Mouse (Mus musculus) layer of hippocampus, adult 2 months (tissue): ENCODE results near the gene Ccdc155. TPM values are rescaled to one million over a fixed set of nuclear protein-coding genes. Genes with fewer than 3 reads are reported as not detected.
A peak's percentile ranks its signal among the peaks of the same experiment; 100 is the strongest.

Experiments used
- DNase-seq, 2 experiments: peaks; one replicate each; pipeline ENCODE4 v3.0.0; 2022; ENCODE audit warnings: low spot score in 2 of 2
- H3K27ac ChIP-seq: fragments of 200-600 bp; 2 replicates; pipeline ENCODE4 v1.8.1; 2022
- H3K4me3 ChIP-seq: fragments of 200-600 bp; 2 replicates; pipeline ENCODE4 v1.8.1; 2022; ENCODE audit warnings: mild to moderate bottlenecking
- CTCF ChIP-seq: fragments of 200-600 bp; conservative IDR thresholded peaks from 2 replicates; pipeline ENCODE4 v1.8.1; 2022; ENCODE audit warnings: antibody characterized with exemption, mild to moderate bottlenecking, moderate library complexity
- long read RNA-seq, 2 experiments: library from polyadenylated mRNA; stranded (forward); transcript quantifications; one replicate each; pipeline ENCODE4 v2.0.0; 2021; ENCODE audit warnings: borderline mapping rate in 2 of 2
- total RNA-seq, 2 experiments: library from RNA; stranded (reverse); gene quantifications; 2 replicates each; pipeline ENCODE4 v1.2.3; 2021

The Ccdc155 gene
- 1 to 10 TPM; 3.5 to 3.9 TPM for total RNA-seq
- long read RNA-seq, experiment 1, partial matches to known transcripts: 1 of 7 reads
- long read RNA-seq, experiment 1, other reads (novel, unspliced or antisense): 6 of 7 reads
- long read RNA-seq, experiment 2, partial matches to known transcripts: 0 of 10 reads
- long read RNA-seq, experiment 2, other reads (novel, unspliced or antisense): 10 of 10 reads

DNA sequence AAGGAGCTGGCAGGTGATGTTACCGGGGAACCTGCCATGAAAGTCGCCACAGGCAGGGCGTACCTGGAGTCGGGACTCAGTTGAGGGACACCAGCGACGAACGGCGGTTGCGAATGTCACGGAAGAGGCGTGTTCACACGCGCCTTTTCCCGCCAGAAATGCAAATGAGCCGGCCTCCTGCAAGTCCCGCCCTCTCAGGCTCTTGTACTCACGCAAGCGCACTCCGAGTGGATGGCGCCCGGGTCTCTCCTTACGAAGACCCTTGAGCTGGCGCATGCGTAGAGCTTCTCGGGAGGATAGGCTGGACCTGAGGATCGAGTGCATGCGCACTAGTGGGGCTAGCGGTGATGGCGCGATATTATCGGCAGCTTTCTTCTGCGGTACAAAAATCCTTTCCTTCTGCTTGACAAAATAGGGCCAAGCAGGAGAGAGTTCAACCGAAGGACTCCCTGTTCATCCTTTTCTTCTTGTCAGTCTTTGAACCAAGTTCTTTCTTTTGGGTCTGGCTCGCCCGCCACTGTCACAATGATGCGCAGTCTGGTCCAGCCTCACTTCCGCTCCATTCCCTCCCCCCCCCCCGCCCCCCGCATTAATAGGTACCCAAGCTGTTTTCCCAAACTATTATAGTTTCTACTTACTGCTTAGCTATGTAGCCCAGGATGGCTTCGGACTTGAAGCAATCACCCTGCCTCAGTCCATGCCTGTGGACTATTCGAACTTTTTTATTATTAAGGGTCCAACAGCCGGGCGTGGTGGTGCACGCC lies at the start of gene Ccdc155:
Gene Ccdc155, minus strand, starts transcription at position 513 of the 764 bp plus-strand sequence.
- Histone ChIP-seq H3K27ac (peak within 1 kb of the TSS; percentile 86), H3K4me3 (peak within 1 kb of the TSS; percentile 70)
- no peak; the same call in 1 of the 2 replicates for TF ChIP-seq CTCF
- peak; percentile 87 to 94 for DNase-seq

DNA sequence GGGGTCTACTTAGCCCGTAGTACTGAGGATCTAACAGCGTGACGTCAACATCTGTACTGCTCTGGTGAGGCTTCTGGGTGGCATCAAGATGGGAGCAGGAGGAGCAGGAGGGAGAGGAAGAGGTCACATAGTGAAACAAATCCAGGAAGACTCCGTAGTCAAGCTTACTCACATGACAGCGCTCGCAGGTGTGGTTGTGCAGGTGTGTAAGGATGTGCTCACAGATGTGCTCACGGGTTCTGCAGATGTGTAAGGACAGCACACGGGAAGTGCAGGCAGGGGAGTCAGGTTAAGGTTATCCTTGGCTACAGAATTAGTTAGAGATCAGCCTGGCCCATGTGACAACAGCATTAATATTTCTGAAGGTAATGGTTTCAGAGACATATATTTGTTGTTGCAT lies 49.1 kb upstream of the Ccdc155 start:
- H3K27ac ChIP-seq: no peak overlapping the region
- no peak for DNase-seq
- no peak overlapping the region for H3K4me3 ChIP-seq
- TF ChIP-seq CTCF: no peak

DNA sequence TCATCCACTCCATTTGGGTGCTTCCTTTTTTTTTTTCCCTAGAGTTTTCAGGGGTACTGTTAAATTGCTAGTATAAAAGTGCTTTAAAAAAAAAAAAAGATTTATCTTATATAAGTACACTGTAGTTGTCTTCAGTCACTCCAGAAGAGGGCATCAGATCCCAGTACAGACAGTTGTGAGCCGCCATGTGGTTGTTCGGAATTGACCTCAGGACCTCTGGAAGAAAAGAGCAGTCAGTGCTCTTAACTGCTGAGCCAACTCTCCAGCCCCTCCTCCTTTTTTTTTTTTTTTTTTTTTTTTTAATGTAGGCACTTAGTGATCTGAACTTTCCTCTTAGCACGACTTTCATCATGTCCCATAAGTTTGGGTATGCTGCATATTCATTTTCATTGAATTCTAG lies 43.0 kb upstream of the Ccdc155 start:
- Histone ChIP-seq H3K27ac (no peak overlapping the region), H3K4me3 (no peak overlapping the region)
- TF ChIP-seq CTCF: peak; percentile 32
- DNase-seq: no peak

DNA sequence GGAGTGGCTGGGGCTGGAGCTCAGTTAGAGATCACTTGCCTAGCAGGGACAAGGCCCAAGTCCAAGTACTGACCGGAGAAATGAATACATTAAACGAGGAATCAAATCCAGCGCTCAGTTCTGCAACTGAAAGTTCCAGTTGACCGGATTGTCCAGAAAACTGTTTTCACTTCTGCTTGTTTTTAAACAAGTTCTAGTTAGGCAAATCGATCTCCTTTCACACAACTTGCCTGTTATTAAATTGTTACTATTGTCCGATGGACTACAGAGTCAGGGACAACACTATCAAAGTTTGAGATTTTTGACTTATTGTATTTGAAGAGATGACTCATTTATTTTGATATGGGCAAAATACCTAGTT lies 36.7 kb upstream of the Ccdc155 start:
- no peak for TF ChIP-seq CTCF
- DNase-seq: no peak
- Histone ChIP-seq H3K4me3 (peak overlapping the region; percentile 49; the same call in 1 of the 2 replicates), H3K27ac (no peak overlapping the region)

DNA sequence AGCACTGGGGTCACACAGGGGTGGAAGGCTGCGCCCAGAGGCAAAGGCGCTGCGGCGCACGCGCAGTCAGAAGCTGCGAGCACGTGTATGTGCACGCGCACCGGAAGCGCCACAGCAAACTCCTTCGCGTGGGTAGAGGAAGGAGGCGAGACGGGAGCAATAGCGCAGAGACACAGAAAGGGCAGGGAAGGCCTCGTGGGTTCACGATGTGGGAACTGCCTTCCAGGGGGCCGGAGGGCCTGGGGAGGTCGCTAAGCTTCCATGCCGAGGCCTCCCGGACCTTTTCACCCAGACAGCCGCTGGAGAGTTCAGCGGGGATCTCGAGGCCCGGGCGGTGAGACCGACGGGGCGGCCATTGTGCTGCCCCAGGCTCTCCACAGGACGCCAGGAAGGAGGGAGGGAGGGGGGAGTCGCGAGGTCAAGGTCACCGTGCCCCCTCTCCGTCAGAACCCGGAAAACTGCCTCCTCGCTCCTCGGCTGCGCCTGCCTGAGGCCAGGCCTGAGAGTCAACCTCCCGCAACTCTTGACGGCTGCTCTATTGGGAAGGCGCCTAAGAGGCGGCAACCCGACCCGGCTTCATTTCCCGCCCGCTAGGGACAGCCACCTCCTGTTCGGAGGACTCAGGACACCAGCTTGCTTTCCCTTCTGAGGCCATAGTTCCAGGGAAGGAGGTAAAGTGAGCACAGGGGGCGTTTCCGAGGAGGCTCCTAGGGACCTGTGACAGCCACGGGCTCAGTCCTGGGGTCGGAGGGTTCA lies 36.1 kb upstream of the Ccdc155 start, which contains the start of gene Slc6a16:
Gene Slc6a16, plus strand, starts transcription at position 453 of the 756 bp plus-strand sequence.
- DNase-seq: peak; percentile 31 to 63
- H3K27ac ChIP-seq: peak within 1 kb of the TSS; percentile 77
- H3K4me3 ChIP-seq: peak within 1 kb of the TSS; percentile 49
- no peak for TF ChIP-seq CTCF

DNA sequence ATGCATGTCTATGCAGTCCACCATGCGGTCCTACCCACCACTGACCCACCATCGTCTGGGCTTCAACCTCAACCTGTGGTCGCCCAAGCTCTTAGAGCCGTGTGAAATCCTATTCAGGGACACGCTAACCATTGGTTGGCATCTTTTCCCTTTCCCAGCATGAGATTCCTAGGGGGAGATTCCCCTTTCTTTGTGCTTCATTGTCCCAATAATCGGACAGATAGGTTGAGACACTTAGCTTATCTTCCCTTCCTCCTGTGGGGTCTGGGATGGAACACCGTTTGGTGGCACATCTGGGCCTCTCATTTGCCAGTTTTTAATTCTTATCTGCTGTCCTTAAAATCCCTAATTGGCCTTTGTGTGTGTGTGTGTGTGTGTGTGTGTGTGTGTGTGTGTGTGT lies 35.4 kb upstream of the Ccdc155 start:
- no peak for DNase-seq
- no peak for TF ChIP-seq CTCF
- Histone ChIP-seq H3K27ac (no peak overlapping the region), H3K4me3 (no peak overlapping the region)

DNA sequence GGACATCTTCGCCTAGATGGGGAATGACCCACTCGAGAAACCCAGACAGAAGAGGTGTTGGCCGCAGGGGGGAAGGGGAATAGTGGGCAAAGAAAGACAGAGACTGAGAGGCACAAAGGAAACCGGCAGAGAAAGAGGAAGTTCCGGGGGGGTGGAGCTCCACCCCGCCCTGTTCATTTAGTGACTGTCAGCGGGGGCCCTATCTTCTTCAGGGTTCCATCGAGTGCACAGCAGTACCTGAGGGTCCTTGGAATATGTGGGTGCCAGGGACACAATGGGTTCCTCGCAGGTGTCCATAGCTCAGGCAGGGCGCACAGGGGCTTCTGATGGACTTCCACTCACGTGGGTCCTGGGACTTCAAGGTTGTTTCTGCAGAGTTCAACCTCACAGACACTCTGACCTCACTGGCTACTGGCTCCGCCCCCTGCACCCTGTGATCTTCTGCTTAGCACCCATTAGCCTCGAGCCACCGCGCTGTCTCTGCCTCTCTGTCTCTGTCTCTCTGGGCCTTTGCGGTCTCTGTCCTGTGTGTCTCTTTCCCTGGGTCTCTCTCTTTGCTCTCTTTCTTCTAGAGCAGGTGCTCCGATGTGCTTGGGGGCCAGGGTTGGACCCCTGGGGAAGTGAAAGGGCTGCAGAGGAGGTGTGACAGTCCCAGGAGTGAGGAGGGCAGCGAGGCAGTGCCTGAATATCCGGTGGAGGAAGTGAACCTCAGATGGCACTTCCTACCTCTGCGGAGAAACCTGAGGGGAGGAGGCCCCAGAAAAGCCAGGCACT lies 34.2 kb upstream of the Ccdc155 start, which contains the start of gene Cd37:
Gene Cd37, minus strand, starts transcription at position 393 of the 774 bp plus-strand sequence.
- no peak within 1 kb of the TSS; the same call in 1 of the 2 replicates for H3K4me3 ChIP-seq
- DNase-seq: no peak
- no peak for TF ChIP-seq CTCF
- no peak within 1 kb of the TSS for H3K27ac ChIP-seq

DNA sequence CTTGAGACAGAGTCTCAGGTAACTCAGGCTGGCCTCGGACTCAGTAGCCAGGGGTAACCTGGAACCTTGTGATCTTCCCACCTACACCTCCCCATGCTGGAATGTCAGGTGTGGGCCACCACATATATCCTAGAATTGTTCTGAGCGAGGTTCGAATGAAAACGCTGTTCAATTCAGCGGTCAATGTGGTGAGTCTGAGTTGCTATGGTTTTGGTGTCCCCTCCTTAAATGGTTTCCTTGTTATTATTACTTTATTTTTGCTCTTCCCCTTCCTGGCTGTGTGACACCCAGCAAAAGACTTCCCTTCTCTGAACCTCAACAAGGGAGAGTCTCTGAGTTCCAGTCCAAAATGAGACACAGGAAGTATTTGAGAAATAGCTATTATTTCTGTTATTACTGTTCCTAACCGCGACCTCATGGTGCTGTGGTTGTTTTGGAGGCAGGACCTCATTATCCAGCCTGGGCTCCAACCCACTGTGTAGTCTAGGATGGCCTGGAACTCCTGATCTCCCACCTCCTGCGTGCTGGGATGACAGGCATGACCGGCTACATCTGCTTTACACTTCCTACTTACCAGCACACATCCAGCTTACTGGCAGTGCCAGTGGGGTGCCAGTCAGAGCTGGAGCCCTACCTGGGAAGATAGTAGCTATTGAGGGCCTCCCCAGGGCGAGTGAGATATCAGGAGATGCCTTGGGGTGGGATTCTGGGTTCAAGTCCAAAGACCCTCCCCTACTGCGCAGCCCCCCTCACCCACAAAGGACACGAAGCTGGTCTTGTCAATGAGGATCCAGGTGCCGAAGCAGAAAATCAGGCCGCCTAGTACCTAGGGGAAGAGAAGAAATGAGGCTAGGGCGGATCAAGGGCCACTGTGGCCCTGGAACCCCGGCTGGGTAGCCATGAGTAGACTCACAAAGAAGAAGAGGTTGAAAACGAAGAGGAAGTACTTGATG lies 33.3 kb upstream of the Ccdc155 start:
- DNase-seq: no peak
- TF ChIP-seq CTCF: no peak
- no peak overlapping the region; the same call in 1 of the 2 replicates for H3K4me3 ChIP-seq
- H3K27ac ChIP-seq: no peak overlapping the region

DNA sequence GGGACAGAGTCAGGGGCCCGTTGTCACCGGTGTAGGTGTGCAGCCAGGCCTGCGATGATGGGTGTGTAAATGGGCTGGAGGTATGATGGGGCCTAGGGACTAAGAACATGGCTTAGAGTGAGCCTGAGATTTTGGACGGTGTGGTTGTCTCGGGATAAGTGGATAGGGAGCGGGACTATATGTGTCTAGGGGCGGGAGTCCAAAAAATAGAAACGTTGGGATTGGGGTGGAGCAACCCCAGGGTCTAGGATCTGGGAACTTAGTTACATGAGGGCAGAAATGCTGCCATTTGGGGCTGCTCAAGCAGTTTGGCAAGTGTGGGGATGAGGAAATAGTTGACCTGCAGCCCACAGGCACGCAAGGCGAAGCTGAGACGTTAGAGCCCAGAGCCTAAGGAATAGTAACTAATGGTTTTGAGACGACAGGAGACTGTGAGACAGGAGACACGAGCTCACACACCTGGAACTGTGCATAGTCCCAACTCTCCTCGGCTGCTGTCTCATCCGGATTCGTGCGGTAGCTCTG lies 31.0 kb upstream of the Ccdc155 start:
- TF ChIP-seq CTCF: no peak
- Histone ChIP-seq H3K27ac (peak overlapping the region; percentile 92), H3K4me3 (no peak overlapping the region; the same call in 1 of the 2 replicates)
- no peak for DNase-seq

DNA sequence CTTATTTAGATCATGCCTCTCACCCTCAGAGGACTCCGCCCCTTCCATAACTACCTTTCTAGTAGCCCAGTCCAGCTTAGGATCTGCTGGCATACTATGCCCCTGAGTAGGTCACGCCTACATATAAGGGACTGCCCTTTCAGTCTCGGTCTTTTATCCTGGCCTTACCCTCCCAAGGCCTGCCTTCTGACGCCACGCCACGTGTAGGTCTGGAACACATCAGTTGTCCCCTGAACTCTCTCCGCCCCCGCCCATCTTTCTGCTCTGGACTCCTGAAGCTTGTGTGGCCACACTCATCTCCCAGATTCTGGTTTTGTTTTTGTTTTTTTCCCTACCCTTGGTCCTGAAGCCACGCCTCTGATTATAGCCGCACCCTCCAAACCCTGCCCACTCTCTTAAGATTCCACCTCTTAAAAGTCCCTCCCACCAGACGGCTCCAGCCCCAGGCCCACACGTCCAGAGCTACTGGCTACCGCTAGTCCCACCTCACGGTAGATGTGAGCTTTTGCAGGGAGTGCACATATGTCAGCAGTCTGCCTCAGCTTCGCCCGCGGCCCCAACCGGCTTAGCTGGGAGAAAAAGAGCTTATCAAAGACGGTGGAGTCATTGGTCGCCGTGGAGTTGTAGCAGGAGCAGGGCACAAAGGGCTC lies 30.4 kb upstream of the Ccdc155 start:
- DNase-seq: no peak
- peak overlapping the region; percentile 92 for H3K27ac ChIP-seq
- peak overlapping the region; percentile 2; the same call in 1 of the 2 replicates for H3K4me3 ChIP-seq

DNA sequence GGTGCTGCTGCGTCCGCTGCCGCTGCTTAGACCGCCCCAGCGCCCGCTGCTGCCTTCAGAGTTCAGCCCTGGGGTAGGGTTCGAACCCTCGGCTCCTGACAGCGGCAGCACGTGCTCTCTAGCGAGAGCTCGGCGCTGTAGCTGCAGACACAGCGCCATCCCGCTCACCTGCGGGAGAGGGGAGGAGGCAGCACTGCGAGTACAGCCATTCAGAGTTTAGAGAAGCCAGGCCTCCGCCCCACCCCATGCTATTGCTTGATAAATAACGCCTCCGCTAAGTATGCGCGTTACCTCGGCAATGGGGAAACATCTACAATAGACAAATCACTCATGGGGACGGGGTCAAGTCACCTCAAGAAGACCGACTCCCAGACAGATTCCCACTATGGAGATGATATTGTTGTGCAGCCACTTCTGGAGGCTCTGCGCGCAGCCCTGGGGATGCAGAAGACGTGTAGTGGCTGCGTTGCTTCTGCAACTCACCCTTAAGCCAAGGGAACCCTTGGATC lies 29.7 kb upstream of the Ccdc155 start:
- no peak for TF ChIP-seq CTCF
- Histone ChIP-seq H3K27ac (peak overlapping the region; percentile 92), H3K4me3 (peak overlapping the region; percentile 37)
- peak in 1 of 2 experiments; percentile 25 for DNase-seq

More for the DNA sequence above, 30.4 kb upstream of the Ccdc155 start:
- TF ChIP-seq CTCF: no peak
